Comparison of ENCODE assay signal across 7 mouse cellular contexts in the genomic region with DNA sequence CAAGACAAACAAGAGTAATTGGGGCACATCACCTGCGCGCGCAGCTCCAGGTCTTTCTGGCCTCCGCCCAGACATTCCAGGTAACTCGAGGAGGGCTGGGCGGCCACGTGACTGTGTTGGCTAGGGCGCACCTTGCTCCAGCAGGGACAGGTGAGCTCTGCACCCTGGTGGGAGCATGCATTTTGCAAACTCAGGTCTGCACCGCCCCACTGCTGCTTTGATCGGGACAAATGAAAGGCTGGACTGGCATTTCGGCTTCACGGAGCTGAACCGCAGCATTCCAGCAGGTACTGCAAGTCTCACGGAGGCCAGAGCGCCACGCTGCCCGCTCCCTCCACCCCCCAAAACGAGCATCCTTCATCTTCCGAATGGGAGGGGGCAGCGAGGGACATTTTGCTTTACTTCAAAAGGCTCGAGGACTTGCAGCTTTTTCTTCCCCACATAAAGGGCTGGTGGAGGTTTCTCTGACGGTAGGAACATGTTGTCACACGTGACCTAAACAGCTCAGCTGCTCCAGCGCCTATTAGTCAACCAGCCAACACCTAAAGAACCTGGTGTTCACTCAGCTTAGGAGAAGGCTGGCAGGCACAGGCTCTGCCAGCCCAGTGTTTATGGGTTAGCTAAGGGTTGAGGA. TPM values are rescaled to one million over a fixed set of nuclear protein-coding genes. Genes with fewer than 3 reads are reported as not detected.
DNase-seq lines count a peak whose midpoint lies in the region; ATAC-seq and TF ChIP-seq lines count a peak whose summit lies in the region.

A gene (minus strand): TSS at position 320 of the 634 bp plus-strand sequence.

- peak within 1 kb of the TSS; percentile 73 for H3K4me2 ChIP-seq in liver, postnatal 0 days (ENCODE audit: low read depth, low read length)
- H3K4me2 ChIP-seq in neural tube, embryonic 12.5 days (replicated peaks), result peak within 1 kb of the TSS; percentile 66

- no peak for TF ChIP-seq POLR2A in bone marrow, adult 2 months (IDR thresholded peaks at IDR 0.05; ENCODE audit: borderline replicate concordance, control insufficient read depth, low read depth, low read length)
- TF ChIP-seq POLR2A in cortical plate, adult 2 months (IDR thresholded peaks at IDR 0.05; ENCODE audit: extremely low read depth, insufficient read depth, low read length), result no peak

- peaks cover 1% of the 10 kb centered on the region; the same call in 1 of the 2 replicates for H3K4me1 ChIP-seq in bone marrow, adult 2 months (ENCODE audit: control insufficient read depth, insufficient read depth, low read length)
- peaks cover 2% of the 10 kb centered on the region; the same call in 1 of the 2 replicates for H3K4me1 ChIP-seq in cortical plate, adult 2 months (ENCODE audit: control insufficient read depth, insufficient read depth, low read length)
- peaks cover 39% of the 10 kb centered on the region for H3K4me1 ChIP-seq in liver, postnatal 0 days (ENCODE audit: insufficient read depth)
- H3K4me1 ChIP-seq in neural tube, embryonic 12.5 days, result peaks cover 21% of the 10 kb centered on the region

- 5% methylated on average over 24 of the region's 24 CpGs for WGBS in bone marrow, adult 2 months
- 5% methylated on average over 24 of the region's 24 CpGs for whole genome bisulfite sequencing in liver, postnatal 0 days (ENCODE audit: insufficient replicate concordance)
- WGBS in neural tube, embryonic 12.5 days, result 3% methylated on average over 24 of the region's 24 CpGs

- H3K27ac ChIP-seq in bone marrow, adult 2 months (ENCODE audit: control insufficient read depth, insufficient read depth, low read depth, low read length, poor library complexity), result no peak within 1 kb of the TSS
- H3K27ac ChIP-seq in cortical plate, adult 2 months (ENCODE audit: insufficient read depth, low read length), result peak within 1 kb of the TSS; percentile 69
- peak within 1 kb of the TSS; percentile 89 for H3K27ac ChIP-seq in liver, postnatal 0 days (ENCODE audit: low read depth)
- no peak within 1 kb of the TSS for H3K27ac ChIP-seq in neural tube, embryonic 12.5 days

- peak; percentile 24; the same call in 1 of the 2 replicates for TF ChIP-seq EP300 in liver, postnatal 0 days (IDR thresholded peaks at IDR 0.05; ENCODE audit: low read depth)

- H3K9me3 ChIP-seq in liver, postnatal 0 days (ENCODE audit: low read length), result no peaks in the 10 kb centered on the region
- no peaks in the 10 kb centered on the region for H3K9me3 ChIP-seq in neural tube, embryonic 12.5 days

- no peak for TF ChIP-seq CTCF in bone marrow, adult 2 months (IDR thresholded peaks at IDR 0.05; ENCODE audit: control insufficient read depth, insufficient read depth, low read length)
- TF ChIP-seq CTCF in cortical plate, adult 2 months (IDR thresholded peaks at IDR 0.05; ENCODE audit: extremely low read depth, insufficient read depth, low read length), result no peak
- peak; percentile 31 for TF ChIP-seq CTCF in liver, postnatal 0 days (IDR thresholded peaks at IDR 0.05; ENCODE audit: low read depth)

- no peaks in the 10 kb centered on the region for H3K36me3 ChIP-seq in liver, postnatal 0 days (replicated peaks; ENCODE audit: insufficient read depth, low read length)
- H3K36me3 ChIP-seq in neural tube, embryonic 12.5 days, result no peaks in the 10 kb centered on the region

- peaks cover 9% of the 10 kb centered on the region; the same call in 1 of the 2 replicates for H3K27me3 ChIP-seq in liver, postnatal 0 days (ENCODE audit: insufficient read depth, low read length)
- H3K27me3 ChIP-seq in neural tube, embryonic 12.5 days (replicated peaks), result peaks cover 17% of the 10 kb centered on the region; the same call in 1 of the 2 replicates

- ATAC-seq in liver, postnatal 0 days, result peak; percentile 77
- peak; percentile 71 for ATAC-seq in neural tube, embryonic 12.5 days (ENCODE audit: low FRiP score, low read depth)

- peak; percentile 23 for DNase-seq in heart, postnatal 4 days
- peak; percentile 19 to 55 for DNase-seq in layer of hippocampus, adult 18-20 months (ENCODE audit: low spot score in 2 of 2)
- DNase-seq in liver, postnatal 0 days, result peak; percentile 78
- peak; percentile 81 for DNase-seq in thymus, postnatal 0 days (ENCODE audit: low spot score)

- H3K4me3 ChIP-seq in bone marrow, adult 2 months (replicated peaks; ENCODE audit: control insufficient read depth, low read depth, low read length), result peak within 1 kb of the TSS; percentile 12
- H3K4me3 ChIP-seq in cortical plate, adult 2 months (ENCODE audit: insufficient read depth, low read length), result peak within 1 kb of the TSS; percentile 36
- H3K4me3 ChIP-seq in liver, postnatal 0 days (ENCODE audit: low read depth, low read length), result peak within 1 kb of the TSS; percentile 38
- H3K4me3 ChIP-seq in neural tube, embryonic 12.5 days, result peak within 1 kb of the TSS; percentile 31

- H3K9ac ChIP-seq in liver, postnatal 0 days (replicated peaks), result peak within 1 kb of the TSS; percentile 57
- peak within 1 kb of the TSS; percentile 36 for H3K9ac ChIP-seq in neural tube, embryonic 12.5 days

RNA-seq across cellular contexts. Expression of the gene that starts here (rescaled TPM):
- 2.0 TPM in 1 of 2 replicates, not detected in the other for polyA plus RNA-seq in bone marrow, adult 2 months (2011; ENCODE audit: insufficient read depth, insufficient read length, low replicate concordance, missing spikeins)
- polyA plus RNA-seq in cortical plate, adult 2 months (2012; rRNA removed), result 13.9 and 14.3 TPM in 2 replicates
- total RNA-seq in heart, postnatal 4 days (2021), result under 1 TPM; 0.25 to 0.43 TPM
- 1 to 10 TPM; 3.9 to 4.8 TPM for total RNA-seq in layer of hippocampus, adult 18-20 months (2021)
- polyA plus RNA-seq in liver, postnatal 0 days (2015; fragmentation: Nextera tagmentation; extraction: Ambion mirVana), result 3.0 and 4.1 TPM in 2 replicates
- 2.7 and 3.1 TPM in 2 replicates for polyA plus RNA-seq in neural tube, embryonic 12.5 days (2016; fragmentation: Nextera tagmentation; extraction: Ambion mirVana)
- 6.0 and 6.1 TPM in 2 replicates for polyA plus RNA-seq in thymus, postnatal 0 days (2015; fragmentation: Nextera tagmentation; extraction: Ambion mirVana)

Comparison
In these comparisons a context has a peak if more than half of its experiments do, and no peak if none do; other contexts are left out.
1. Peak in DNase-seq in heart, postnatal 4 days; RNA of the gene not detected or under 1 TPM.
2. H3K27ac ChIP-seq: peak in cortical plate, adult 2 months (single experiment) and liver, postnatal 0 days (single experiment); none in bone marrow, adult 2 months (single experiment) and neural tube, embryonic 12.5 days (single experiment).
3. DNase-seq: peak in every context shown above with its lines; median percentile 81 in thymus, postnatal 0 days; 78 in liver, postnatal 0 days; 37 in layer of hippocampus, adult 18-20 months; 23 in heart, postnatal 4 days.
4. Peak in every context shown above with its lines, with median percentiles within 50 percentile points of each other: H3K4me3 ChIP-seq.